Mouse (Mus musculus) mature B cell (primary cell): ENCODE results near the gene Ccdc82.

Experiments used
- in situ Hi-C: fragments of 300-500 bp; cut with MboI; formaldehyde crosslinking; loops from 2 replicates; pipeline ENCODE4 v1.14.3; 2019

The Ccdc82 gene

GRCm38 (mm10) chr9:13246815-13247638 lies at the start of gene Ccdc82:
Ccdc82 (plus strand) TSS chr9:13246955.
- in situ Hi-C loops = no loop called here

DNA sequence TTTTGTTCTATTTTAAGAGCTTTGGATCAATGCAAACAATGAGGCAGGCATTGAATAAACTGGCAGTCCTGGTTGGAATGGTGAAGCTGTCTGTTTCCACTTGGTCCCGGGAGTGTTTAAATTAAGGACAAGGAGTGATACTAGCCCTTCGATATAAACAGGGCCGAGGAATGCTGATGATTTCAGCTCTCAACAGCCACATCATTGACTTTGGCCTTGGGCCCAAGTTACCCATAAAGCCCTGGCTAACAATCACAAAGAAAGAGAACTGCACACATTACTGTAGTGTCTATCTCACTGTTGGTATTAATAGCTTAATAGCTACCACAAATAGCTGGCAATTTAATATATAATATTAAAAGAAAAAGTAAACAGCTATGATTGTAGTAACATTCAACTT lies 46.7 kb upstream of the Ccdc82 start:
- in situ Hi-C loops = no loop called here

DNA sequence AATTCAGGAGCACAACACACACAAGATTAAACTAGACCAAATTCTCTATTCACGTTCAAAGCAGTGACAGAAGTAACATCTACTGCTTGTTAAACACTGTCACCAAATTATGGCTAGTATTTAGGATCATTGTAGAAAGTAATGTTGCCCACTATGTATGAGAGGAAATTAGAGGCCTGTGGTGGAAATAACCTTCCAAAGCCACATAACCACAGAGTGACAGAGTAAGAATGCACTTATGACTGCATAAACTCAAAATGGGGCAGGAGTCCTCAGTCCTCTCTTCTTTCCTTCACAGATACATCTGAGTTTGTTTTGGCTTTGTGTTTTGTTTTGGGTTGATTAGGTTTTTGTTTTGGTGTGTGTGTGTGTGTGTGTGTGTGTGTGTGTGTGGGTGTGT lies 43.6 kb upstream of the Ccdc82 start:
- in situ Hi-C loops = no loop called here

DNA sequence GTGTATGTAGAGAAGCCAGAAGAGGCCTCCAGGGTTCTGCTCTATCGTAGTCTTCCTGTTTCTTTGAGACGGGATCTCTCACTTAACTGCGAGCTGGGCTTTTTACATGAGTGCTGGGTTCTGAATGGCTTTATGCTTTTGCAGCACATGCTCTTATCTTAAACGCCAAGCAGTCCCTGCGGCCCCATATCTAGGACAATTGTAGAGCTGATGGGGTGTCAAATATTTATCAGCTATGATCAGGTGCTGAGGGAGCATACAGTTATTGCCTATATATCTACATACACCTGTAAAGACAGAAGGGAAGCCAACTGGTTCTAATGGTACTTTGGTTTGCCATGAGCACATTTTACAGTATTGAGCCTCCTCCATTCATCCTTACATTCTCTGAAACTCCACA lies 43.1 kb upstream of the Ccdc82 start:
- in situ Hi-C loops = no loop called here

DNA sequence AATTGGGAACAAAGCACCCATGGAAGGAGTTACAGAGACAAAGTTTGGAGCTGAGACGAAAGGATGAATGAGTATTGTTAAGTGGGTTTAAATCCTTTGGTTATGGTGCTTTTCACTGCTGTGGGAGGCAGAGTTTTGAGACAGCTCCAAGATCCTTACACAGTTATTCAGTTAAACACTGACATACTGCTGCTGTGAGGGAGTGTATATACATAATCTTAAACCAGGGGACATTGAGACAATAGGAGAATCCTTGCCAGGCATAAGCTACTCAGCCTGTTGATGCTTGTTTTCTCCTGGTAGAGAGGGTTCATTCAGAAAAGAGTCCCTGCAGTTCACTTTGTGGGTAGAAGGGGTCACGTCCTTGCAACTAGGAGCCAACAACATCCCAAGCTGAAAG lies 40.4 kb upstream of the Ccdc82 start:
- in situ Hi-C loops = no loop called here

- in situ Hi-C loops = no loop called here
Measured at GRCm38 (mm10) chr9:13225872-13226271, 20.9 kb upstream of the Ccdc82 start.

DNA sequence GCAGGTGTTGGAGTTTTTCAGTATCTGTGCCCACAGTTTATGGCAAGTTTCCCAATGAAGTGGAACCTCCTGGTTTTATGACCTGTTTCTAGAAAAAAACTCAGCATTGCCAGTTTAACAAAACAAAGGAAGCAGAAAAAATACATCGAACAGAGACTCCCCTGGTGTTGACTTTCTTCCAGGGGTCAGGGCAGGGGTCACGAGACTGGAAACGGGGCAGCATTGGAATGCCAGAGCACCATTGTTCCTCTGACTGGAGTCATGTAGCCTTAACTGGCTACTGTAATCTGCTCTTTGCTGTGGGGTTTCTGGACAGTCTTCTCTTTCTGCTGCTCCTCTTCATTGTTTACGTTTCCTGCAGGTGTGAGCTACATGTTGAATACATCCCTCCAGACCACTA lies 16.2 kb upstream of the Ccdc82 start:
- in situ Hi-C loops = loop anchor here (10.0 kb wide), 1 partner anchor 484 kb away; no protein-coding TSS in a partner anchor

- in situ Hi-C loops = loop anchor here (10.0 kb wide), 1 partner anchor 483 kb away; no protein-coding TSS in a partner anchor
Measured at GRCm38 (mm10) chr9:13231545-13232216, 15.1 kb upstream of the Ccdc82 start.

- in situ Hi-C loops = no loop called here
Measured at GRCm38 (mm10) chr9:13242321-13242720, 4.4 kb upstream of the Ccdc82 start.

DNA sequence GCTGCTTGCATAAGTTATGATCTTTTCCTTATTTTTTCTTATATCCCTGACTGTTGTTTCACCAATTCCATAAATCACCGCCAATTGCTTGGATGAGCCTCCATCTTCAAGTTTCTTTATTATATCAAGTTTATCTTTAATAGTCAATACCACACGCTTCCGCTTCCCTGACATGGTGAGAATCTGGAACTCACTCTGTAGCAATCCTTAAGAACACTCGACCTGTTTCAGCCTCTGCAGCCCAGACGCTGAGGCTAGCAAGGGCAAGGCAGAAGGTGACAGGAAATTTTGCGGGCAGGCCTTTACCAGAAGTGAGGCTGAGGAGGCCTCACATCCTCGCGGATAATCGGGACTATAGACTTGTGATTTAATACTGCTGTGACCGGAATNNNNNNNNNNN lies 1.3 kb upstream of the Ccdc82 start, which contains the start of gene Jrkl:
Jrkl (minus strand) TSS at position 349 of the 400 bp plus-strand sequence.
- in situ Hi-C loops = no loop called here

- in situ Hi-C loops = no loop called here
Measured at GRCm38 (mm10) chr9:13248104-13248503, 1.3 kb downstream of the Ccdc82 start.

GRCm38 (mm10) chr9:13251251-13251650 lies 4.5 kb downstream of the Ccdc82 start:
- in situ Hi-C loops = no loop called here

- in situ Hi-C loops = no loop called here
Measured at GRCm38 (mm10) chr9:13256726-13257125, 10.0 kb downstream of the Ccdc82 start.

GRCm38 (mm10) chr9:13258173-13258572 lies 11.4 kb downstream of the Ccdc82 start:
- in situ Hi-C loops = no loop called here

GRCm38 (mm10) chr9:13260980-13261379 lies 14.2 kb downstream of the Ccdc82 start:
- in situ Hi-C loops = no loop called here

- in situ Hi-C loops = no loop called here
Measured at GRCm38 (mm10) chr9:13273219-13273618, 26.5 kb downstream of the Ccdc82 start.

DNA sequence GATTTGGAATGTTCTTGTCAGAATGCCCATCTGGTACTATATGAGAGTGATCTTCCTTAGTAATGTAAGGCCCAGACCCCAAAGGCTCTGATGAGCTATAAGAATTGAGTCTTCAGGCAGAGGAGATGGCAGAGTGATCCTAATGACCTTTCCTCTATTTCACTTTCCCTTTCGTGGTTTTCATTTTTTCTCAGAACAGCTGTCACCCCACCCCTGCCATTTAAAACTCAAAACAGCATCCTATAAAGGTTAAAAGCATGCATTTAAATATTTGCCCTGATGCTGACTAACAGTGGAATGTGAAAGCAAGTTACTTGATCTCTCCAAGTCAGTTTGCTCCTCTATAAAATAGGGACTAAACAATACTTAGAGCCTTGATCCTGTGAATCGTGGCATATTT lies 40.7 kb downstream of the Ccdc82 start:
- in situ Hi-C loops = no loop called here

- in situ Hi-C loops = no loop called here
Measured at GRCm38 (mm10) chr9:13296274-13297121, 49.7 kb downstream of the Ccdc82 start.

DNA sequence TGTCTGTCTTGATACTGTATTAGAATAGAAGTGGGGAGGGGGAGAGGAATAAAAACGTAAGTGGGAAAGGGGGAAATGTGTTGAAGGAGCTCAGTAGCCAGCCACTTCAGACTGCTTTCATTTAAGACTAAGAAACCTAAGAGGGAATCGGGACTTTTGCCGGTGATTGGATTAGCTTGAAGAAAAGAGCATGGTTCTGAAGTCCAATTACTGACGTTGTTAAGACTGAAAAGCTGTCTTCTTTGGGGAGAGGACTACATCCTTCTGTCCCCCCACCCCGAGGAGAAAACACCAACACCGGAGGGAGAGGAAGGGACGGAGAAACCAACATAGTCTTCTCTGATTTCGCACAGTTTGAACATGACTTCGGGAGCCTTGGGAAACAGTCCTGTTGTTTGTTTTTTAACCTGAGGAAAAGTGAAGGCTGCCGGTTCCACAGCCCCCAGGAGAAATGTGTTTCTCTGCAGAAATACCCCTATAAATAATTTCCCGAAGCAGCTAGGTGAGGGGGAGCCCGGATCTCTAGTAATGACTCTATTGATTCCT lies 50.4 kb downstream of the Ccdc82 start:
- in situ Hi-C loops = no loop called here

DNA sequence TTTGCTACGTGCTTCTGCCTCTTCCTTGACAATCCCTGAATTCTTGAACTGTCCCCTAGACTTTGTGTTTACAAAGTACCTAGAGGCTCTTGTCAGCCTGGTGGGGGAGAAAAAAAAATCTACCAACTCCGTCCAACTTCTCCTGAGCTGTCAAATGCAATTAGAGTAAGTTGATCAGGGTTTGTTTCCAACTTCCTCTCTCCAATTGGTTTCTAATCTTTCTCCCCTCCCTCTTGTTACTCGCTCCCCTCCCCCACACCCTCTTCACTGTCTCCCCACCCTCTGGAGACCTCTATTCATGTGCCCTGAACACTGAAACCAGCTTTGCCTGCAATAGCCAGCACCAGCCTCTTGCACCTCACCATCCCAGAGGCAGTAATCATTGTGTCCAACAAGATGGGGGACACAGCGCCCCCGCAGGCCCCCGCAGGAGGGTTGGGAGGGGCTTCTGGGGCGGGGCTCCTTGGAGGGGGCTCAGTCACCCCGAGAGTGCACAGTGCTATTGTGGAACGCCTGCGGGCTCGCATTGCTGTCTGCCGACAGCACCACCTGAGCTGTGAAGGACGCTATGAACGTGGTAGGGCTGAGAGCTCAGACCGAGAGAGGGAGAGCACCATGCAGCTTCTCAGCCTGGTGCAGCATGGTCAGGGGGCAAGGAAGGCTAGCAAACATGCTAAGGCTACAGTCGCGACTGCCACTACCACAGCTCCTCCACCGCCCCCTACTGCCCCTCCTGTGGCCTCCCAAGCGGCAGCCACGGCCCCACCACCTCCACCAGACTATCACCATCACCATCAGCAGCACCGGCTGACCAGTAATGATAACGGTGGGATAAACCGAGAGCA lies 51.1 kb downstream of the Ccdc82 start, which contains the start of gene Maml2:
Maml2 (plus strand) TSS at position 290 of the 845 bp plus-strand sequence.
- in situ Hi-C loops = no loop called here

- in situ Hi-C loops = no loop called here
Measured at GRCm38 (mm10) chr9:13298513-13298878, 51.7 kb downstream of the Ccdc82 start.
